Mouse (Mus musculus): Measurements from ENCODE around the gene Usp8.

- no peak for TF ChIP-seq CTCF (conservative IDR thresholded peaks at IDR 0.05; ENCODE audit: low read length)
- TF ChIP-seq POU5F1 (IDR thresholded peaks at IDR 0.05; ENCODE audit: borderline replicate concordance, low read length), result no peak
These were observed 32.5 kb upstream of the Usp8 start for GRCm38 (mm10) chr2:126674441-126675168.

Data from E14TG2a.4 (cell line).